Mouse (Mus musculus): Measurements from ENCODE around the gene Shf.
A peak's percentile ranks its signal among the peaks of the same experiment; 100 is the strongest.

Shf gene

GRCm38 (mm10) chr2:122368081-122368971 is 636 bp downstream of the Shf start:
- peak; percentile 45 for DNase-seq (ENCODE audit: low read depth, low spot score)

DNA sequence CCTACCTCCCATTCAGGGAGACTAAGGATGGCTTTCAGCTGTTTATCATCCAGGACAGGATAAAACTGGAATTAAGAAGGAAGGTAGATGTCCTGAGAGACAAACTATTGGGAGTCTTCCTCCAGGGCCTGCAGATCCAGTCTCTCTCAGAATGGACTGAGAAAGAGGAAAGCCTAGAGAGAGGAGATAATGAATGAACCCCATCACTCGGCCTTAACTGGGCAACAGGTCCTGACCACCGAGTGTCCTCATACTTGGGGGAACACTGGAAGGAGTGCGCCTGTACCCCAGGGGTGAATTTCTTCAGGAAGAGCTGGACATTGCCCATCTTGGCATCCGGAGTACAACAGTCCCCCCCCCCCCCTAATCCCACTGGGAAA is 1.3 kb downstream of the Shf start:
- no peak for DNase-seq (ENCODE audit: low read depth, low spot score)

GRCm38 (mm10) chr2:122367181-122367580 is 1.8 kb downstream of the Shf start:
- DNase-seq (ENCODE audit: low read depth, low spot score): no peak

DNA sequence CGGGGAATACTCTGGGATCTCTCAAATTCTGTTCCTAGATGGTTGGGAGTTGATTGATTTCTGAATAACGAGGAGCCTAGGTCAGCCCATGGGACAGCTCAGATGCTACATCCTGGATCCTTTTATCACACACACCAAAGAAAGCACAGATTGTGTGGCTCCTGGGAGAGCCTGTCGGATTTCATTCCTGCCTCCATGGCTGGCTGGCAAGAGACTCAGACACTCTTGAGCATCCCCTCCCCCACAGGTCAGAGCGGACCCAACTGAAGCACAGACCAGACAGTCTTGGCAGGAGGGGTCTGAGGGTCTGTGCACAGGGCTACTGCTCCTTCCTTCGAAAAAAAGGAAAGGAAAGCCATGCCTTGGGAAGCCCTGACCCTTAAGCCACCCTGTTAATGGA is 2.3 kb downstream of the Shf start:
- DNase-seq (ENCODE audit: low read depth, low spot score): no peak

- DNase-seq (ENCODE audit: low read depth, low spot score): no peak
These were observed 2.9 kb downstream of the Shf start for GRCm38 (mm10) chr2:122366039-122366438.

GRCm38 (mm10) chr2:122365244-122365866 is 3.6 kb downstream of the Shf start:
- DNase-seq (ENCODE audit: low read depth, low spot score): peak; percentile 78

- no peak for DNase-seq (ENCODE audit: low read depth, low spot score)
These were observed 4.5 kb downstream of the Shf start for GRCm38 (mm10) chr2:122364352-122364944.

DNA sequence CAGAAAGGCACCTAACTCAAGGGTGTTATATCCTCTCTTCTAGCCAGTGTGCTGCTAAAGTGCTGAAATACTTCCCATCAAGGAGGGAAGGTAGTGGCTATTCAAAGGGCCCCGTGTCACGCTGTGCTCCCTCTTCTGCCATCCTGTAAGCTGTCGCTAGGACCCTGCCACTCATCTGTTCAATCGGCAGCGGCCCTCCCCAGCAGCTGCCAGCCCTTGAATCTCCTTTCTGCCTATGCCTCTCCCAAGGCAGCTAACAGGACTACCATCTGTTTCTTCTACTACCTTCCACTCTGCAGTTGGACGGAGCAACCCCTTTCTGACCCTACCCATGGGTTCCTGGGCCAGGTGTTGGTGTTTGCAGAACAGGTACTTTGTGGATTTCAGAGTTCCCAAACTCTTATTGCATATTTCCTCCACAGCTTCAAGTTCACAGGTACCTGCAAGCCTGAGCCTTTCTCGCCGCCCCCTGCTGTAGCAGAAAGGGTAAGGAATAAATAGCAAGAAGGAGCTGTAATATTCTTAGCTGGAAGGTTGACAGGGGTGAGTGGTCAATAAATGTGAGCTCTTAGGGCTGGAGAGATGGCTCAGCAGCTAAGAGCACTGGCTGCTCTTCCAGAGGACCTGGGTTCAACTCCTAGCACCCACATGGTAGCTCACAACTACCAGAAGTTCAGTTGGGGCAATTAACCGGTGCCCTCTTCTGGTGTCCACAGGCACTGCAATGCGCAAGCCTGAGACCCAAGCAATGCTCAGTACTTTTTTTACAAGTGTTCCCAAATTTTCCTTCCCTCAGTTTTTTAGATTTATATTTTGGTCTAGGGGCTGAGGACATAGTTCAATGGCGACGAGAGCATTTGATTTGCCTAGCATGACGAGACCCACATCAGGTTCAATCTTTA is 6.1 kb downstream of the Shf start:
- no peak for DNase-seq (ENCODE audit: low read depth, low spot score)

DNA sequence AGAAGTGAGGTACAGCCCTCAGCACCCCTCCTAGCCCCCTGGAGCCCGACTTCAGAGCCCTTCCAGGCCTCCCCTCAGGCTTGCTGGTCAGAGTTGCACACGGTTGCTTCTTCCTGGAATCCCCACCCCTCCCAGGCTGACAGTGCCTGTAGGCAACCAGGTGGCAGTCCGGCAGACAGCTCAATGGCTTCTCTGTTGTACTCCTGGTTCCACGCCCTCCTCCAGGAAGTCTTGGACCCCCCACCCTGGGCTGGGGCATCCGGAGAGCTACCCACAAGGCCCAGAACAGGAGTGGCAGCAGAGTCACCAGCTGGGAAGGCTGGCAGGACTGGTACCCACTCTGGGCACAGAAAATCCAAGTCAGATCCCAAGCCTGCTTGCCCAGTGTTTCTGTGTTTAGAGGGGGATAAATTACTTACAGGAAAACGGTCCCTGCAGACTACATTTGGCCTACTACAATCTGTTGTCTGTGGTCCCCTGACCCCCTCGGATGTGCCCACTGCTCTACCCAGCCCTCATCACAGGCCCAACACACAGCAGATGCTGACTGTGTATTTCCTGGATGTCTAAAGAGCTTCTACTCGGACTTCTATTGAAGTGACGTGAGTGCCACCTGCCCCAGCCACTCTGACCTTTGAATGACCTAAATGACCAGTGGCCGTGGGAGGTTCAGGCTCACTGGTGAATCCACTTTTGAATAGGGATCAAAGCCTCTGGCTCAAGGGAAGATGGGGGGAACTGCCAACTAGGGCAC is 6.9 kb downstream of the Shf start:
- no peak for DNase-seq (ENCODE audit: low read depth, low spot score)

DNA sequence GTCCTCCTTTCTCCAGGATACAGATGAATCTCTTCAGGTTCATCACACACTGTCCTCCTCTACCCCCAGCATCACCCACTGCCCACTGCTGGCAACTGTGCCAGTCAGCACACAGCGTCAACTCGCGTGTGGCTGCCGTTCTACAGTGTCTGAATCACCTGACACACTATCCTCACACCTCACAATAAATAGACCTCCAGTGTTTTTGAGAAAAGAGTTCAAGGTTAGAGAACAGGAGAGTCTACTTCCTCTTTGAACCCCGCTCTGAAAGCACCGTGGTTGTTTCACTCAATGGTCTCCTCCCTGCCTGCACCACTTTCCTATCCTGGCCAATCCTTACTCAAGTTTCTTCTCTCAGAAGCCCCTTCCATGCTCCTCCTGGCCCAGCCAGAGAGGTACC is 7.8 kb downstream of the Shf start:
- no peak for DNase-seq (ENCODE audit: low read depth, low spot score)

- no peak for DNase-seq (ENCODE audit: low read depth, low spot score)
These were observed 8.7 kb downstream of the Shf start for GRCm38 (mm10) chr2:122360310-122360709.

- no peak for DNase-seq (ENCODE audit: low read depth, low spot score)
These were observed 12.8 kb downstream of the Shf start for GRCm38 (mm10) chr2:122356187-122356586.

DNA sequence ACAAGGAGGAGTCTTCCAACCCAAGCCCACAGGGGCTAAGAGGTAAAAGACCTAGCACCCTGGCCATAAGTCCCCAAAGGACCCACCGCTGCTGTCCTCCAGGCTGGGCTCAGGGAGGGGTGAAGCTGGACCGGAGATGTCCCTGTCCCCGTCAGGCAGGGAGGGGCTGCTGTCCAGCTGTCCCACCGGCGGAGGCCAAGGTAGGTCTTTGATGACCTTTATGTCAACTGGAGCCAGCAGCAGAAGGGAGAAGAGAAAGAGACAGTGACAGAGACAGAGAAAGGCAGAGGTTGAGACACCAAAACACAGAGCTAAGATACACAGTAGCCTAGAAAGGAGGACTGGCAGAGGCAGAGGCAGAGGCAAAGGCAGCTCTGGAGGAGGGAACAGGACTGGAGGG is 13.6 kb downstream of the Shf start:
- no peak for DNase-seq (ENCODE audit: low read depth, low spot score)

- no peak for DNase-seq (ENCODE audit: low read depth, low spot score)
These were observed 14.6 kb downstream of the Shf start for GRCm38 (mm10) chr2:122354191-122354929.

DNA sequence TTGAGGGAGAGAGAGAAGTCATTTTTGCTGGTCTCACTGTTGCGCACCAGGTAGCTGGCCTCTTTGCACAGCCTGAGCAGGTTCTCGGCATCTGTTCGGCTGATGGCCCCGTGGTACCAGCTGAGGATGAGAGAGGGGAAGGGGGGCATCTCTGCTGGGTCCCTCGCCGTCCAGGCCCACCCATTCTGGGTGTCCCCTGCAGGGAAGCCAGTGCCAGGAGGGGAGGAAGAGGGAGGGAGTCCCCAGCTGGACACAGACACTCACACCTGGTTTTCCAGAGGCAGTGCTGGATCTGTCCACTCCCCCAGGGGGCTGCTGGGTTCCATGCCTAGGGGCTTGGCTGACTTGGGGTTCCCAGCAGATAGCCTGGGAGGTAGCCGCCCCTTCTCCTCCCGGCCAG is 15.2 kb downstream of the Shf start:
- DNase-seq (ENCODE audit: low read depth, low spot score): no peak

- no peak for DNase-seq (ENCODE audit: low read depth, low spot score)
These were observed 16.0 kb downstream of the Shf start for GRCm38 (mm10) chr2:122352992-122353391.

GRCm38 (mm10) chr2:122351931-122352329 is 17.0 kb downstream of the Shf start:
- DNase-seq (ENCODE audit: low read depth, low spot score): peak; percentile 77

DNA sequence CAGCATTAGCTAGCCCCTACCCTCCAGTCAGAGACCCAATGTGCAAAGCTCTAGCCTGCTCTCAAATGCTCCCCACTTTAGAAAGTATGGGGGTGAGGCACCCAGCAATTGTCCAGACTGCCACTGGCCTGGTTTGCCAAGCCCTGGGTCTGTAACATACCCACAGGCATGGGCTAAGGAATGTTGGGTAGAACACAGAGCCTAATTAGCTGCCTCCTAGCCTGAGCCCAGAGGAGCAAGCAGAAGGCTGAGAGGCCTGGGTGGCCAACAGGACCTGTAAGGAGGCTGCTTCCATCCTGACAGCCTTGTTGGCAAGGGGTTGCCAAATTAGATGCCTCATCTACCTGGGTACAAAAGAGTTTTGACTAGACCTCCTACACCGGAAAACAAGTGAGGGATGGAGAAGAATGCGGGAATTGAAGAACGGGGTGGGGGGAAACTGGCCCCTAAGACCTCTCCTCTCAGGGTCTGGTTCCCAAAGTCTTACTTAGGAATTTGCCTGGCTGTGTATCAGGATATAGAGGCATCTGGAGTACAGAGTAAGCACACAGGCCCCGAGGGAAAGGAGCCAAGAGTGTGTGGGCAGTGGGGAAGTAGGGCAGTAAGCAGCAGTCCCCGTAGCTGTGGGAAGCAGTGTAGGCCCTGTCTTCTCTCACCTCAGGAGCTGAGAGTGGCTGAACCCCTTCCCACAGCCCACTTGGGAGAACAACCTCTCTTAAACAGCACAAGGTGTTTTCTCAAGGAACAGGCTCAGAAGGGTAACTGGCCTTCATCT is 17.6 kb downstream of the Shf start:
- no peak for DNase-seq (ENCODE audit: low read depth, low spot score)

DNA sequence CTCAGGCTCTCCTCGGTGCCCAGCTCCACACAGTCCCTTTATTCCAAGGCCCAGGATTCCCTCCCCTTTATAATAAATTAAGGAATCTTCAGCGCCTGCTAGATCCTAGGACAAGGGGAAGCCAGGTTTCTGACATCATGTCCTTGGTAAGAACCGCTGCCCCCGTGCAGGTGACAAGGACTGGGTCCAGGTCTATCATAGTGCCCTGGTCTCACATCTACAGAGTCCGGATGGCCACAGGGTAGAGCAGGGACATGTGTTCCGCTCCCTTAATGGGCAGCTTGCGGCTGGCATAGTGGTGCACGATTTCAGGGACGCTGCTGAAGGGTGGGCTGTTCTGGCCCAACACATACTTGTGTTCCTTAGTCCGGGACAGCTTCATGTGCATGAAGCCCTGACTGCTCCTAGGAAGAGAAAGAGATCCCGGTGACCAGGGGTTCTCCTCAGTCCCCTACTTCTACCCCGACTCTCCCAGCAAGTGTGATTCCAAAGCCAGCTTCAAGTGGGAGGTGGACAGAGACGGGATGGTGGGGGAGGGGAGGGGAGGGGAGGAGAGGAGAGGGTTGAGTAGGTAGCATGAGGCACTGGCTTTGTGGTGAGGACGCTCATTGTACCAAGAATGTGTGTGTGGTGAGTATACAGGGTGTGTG is 19.7 kb downstream of the Shf start:
- no peak for DNase-seq (ENCODE audit: low read depth, low spot score)
